Mouse (Mus musculus) cerebellum, adult 2 months (tissue): ENCODE results near the gene Mcemp1. TPM values are rescaled to one million over a fixed set of nuclear protein-coding genes. Genes with fewer than 3 reads are reported as not detected.

Experiments used
- DNase-seq, 2 experiments: peaks; one replicate each; pipeline ENCODE4 v3.0.0; 2021
- H3K27ac ChIP-seq: fragments of 200-500 bp; 2 replicates; pipeline ENCODE4 v1.5.1; 2012; ENCODE audit warnings: low read length, control low read depth, inconsistent platforms; ENCODE audit not compliant: insufficient read depth
- H3K27me3 ChIP-seq: fragments of 200-500 bp; 2 replicates; pipeline ENCODE4 v1.6.1; 2012; ENCODE audit warnings: inconsistent platforms, mild to moderate bottlenecking, low read length, moderate library complexity; ENCODE audit not compliant: control insufficient read depth, insufficient read depth
- H3K4me1 ChIP-seq: fragments of 200-500 bp; 2 replicates; pipeline ENCODE4 v1.6.1; 2011; ENCODE audit warnings: low read length; ENCODE audit not compliant: control insufficient read depth, insufficient read depth
- H3K4me3 ChIP-seq: fragments of 200-500 bp; replicated peaks from 2 replicates; pipeline ENCODE3; 2011; ENCODE audit warnings: mild to moderate bottlenecking, low read depth, low read length, control low read depth; ENCODE audit not compliant: insufficient read depth
- CTCF ChIP-seq: fragments of 200-500 bp; IDR thresholded peaks from 2 replicates; pipeline ENCODE4 v1.5.1; 2011; ENCODE audit warnings: low read depth, mild to moderate bottlenecking, control low read depth, low read length, moderate library complexity, borderline replicate concordance; ENCODE audit not compliant: insufficient read depth
- POLR2A ChIP-seq: fragments of 200-500 bp; IDR thresholded peaks from 2 replicates; pipeline ENCODE4 v1.6.1; 2011; ENCODE audit warnings: low read length, control low read depth, borderline replicate concordance; ENCODE audit not compliant: insufficient read depth
- WGBS: fragments of 180-500 bp; shearing (Covaris S2); methylation state at CpG from one replicate; pipeline ENCODE4 v1.1.7; 2018; 5-methylcytosine and 5-hydroxymethylcytosine counted together
- polyA plus RNA-seq: library from polyadenylated mRNA; depleted of rRNA; stranded (reverse); fragments of >200 nt; gene quantifications from 2 replicates; pipeline ENCODE4 v1.2.3, GENCODE M21; 2012

Mcemp1 gene
- polyA plus RNA-seq, 1 experiment: 0.61 TPM

- Histone ChIP-seq H3K27me3 (no peaks in the 10 kb centered on the region), H3K4me1 (peaks cover 20% of the 10 kb centered on the region), H3K4me3 (no peak overlapping the region), H3K27ac (no peak overlapping the region)
- TF ChIP-seq POLR2A: no peak
- no peak for TF ChIP-seq CTCF
- no peak for DNase-seq
These were observed 19.0 kb downstream of the Mcemp1 start for GRCm38 (mm10) chr8:3684530-3684929.

- no peak for TF ChIP-seq POLR2A
- no peak for TF ChIP-seq CTCF
- Histone ChIP-seq H3K27ac (no peak overlapping the region), H3K4me1 (peaks cover 16% of the 10 kb centered on the region), H3K27me3 (no peaks in the 10 kb centered on the region), H3K4me3 (no peak overlapping the region)
- WGBS: 83% methylated on average over 5 of the region's 5 CpGs
- no peak for DNase-seq
These were observed 19.9 kb downstream of the Mcemp1 start for GRCm38 (mm10) chr8:3685422-3685821.

- Histone ChIP-seq H3K27ac (no peak overlapping the region), H3K27me3 (no peaks in the 10 kb centered on the region), H3K4me3 (no peak overlapping the region), H3K4me1 (peaks cover 11% of the 10 kb centered on the region)
- DNase-seq: no peak
- TF ChIP-seq CTCF: no peak
- no peak for TF ChIP-seq POLR2A
- 78% methylated on average over 6 of the region's 6 CpGs for WGBS
These were observed 22.0 kb downstream of the Mcemp1 start for GRCm38 (mm10) chr8:3687537-3687936.

- no peak for TF ChIP-seq POLR2A
- TF ChIP-seq CTCF: no peak
- DNase-seq: no peak
- H3K27me3 ChIP-seq: no peaks in the 10 kb centered on the region
- H3K27ac ChIP-seq: no peak overlapping the region
- no peak overlapping the region for H3K4me3 ChIP-seq
- no peaks in the 10 kb centered on the region for H3K4me1 ChIP-seq
- 45% methylated on average over 3 of the region's 3 CpGs for WGBS
These were observed 25.2 kb downstream of the Mcemp1 start for GRCm38 (mm10) chr8:3690774-3691173.

GRCm38 (mm10) chr8:3694121-3694520 is 28.6 kb downstream of the Mcemp1 start, which contains the start of gene Fcer2a:
Fcer2a (minus strand) TSS chr8:3694175.
- H3K27me3 ChIP-seq: no peaks in the 10 kb centered on the region
- no peak for TF ChIP-seq POLR2A
- TF ChIP-seq CTCF: no peak
- H3K27ac ChIP-seq: no peak within 1 kb of the TSS
- H3K4me3 ChIP-seq: no peak within 1 kb of the TSS
- DNase-seq: no peak
- no peaks in the 10 kb centered on the region for H3K4me1 ChIP-seq
- WGBS: 89% methylated on average over 3 of the region's 3 CpGs

GRCm38 (mm10) chr8:3701491-3701890 is 35.9 kb downstream of the Mcemp1 start:
- Histone ChIP-seq H3K4me1 (no peaks in the 10 kb centered on the region), H3K27me3 (no peaks in the 10 kb centered on the region), H3K27ac (no peak overlapping the region), H3K4me3 (no peak overlapping the region)
- DNase-seq: no peak
- 95% methylated on average over 1 of the region's 1 CpGs for WGBS
- TF ChIP-seq CTCF (no peak), POLR2A (no peak)

- 35% methylated on average over 4 of the region's 4 CpGs for WGBS
- TF ChIP-seq CTCF (peak; percentile 38; the same call in 1 of the 2 replicates), POLR2A (no peak)
- Histone ChIP-seq H3K27ac (no peak overlapping the region), H3K4me3 (no peak overlapping the region), H3K4me1 (no peaks in the 10 kb centered on the region), H3K27me3 (no peaks in the 10 kb centered on the region)
- DNase-seq: no peak
These were observed 40.2 kb downstream of the Mcemp1 start for GRCm38 (mm10) chr8:3705711-3706110.

- H3K4me3 ChIP-seq: no peak overlapping the region
- no peak for DNase-seq
- TF ChIP-seq CTCF (no peak), POLR2A (no peak)
- WGBS: 64% methylated on average over 7 of the region's 7 CpGs
- no peaks in the 10 kb centered on the region for H3K27me3 ChIP-seq
- no peak overlapping the region for H3K27ac ChIP-seq
- H3K4me1 ChIP-seq: no peaks in the 10 kb centered on the region
These were observed 42.1 kb downstream of the Mcemp1 start for GRCm38 (mm10) chr8:3707611-3708010.
